Mouse (Mus musculus) E14TG2a.4 (cell line): Measurements from ENCODE around the gene Gm28047.

ENCODE experiments used
- CTCF ChIP-seq: conservative IDR thresholded peaks from 2 replicates; pipeline ENCODE4 v1.5.1; 2014; ENCODE audit warnings: low read length
- POU5F1 ChIP-seq: IDR thresholded peaks from 2 replicates; pipeline ENCODE4 v1.6.1; 2014; ENCODE audit warnings: low read length, borderline replicate concordance

DNA sequence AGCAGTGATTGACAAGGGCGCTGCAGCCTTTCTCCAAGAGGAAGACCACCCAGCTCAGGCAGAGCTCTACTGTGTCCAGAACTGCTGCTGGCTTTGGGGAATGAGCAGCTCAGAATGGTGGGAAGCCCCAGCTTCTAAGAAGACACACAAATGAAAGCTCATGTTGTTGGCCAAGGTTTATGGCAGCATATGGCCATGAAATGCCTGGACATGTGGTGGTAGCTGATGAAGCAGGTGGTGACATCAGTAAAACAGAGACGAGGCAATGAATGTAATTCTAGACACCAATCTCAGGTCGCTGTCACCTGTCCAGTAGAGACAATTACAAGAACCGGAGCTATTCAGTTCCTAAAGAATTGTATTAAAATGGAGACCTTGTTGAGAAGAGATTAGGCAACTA is 80.1 kb downstream of the Gm28047 start:
- TF ChIP-seq CTCF: no peak
- TF ChIP-seq POU5F1: no peak
